Mouse (Mus musculus) forebrain, embryonic 10.5 days (tissue): Measurements from ENCODE around the gene Mrpl43. TPM values are rescaled to one million over a fixed set of nuclear protein-coding genes. Genes with fewer than 3 reads are reported as not detected.
"Not testable (repeated sequence)": the region's sequence is repeated elsewhere in the genome, so short reads cannot be mapped to it uniquely, and the experiment has no call there.

Experiments used
- DNase-seq: peaks from one replicate; pipeline ENCODE4 v3.0.0-alpha.2; 2017; ENCODE audit warnings: low spot score; ENCODE audit errors: extremely low spot score
- H3K27ac ChIP-seq: fragments of 300-500 bp; sonication (generic); 2 replicates; pipeline ENCODE4 v1.5.1; 2016; ENCODE audit warnings: mild to moderate bottlenecking
- H3K27me3 ChIP-seq: fragments of 300-500 bp; sonication (generic); 2 replicates; pipeline ENCODE4 v1.6.1; 2016; ENCODE audit warnings: mild to moderate bottlenecking; ENCODE audit not compliant: poor library complexity, severe bottlenecking
- H3K36me3 ChIP-seq: fragments of 300-500 bp; sonication (generic); replicated peaks from 2 replicates; pipeline ENCODE4 v1.6.1; 2016; ENCODE audit warnings: mild to moderate bottlenecking, moderate library complexity
- H3K4me1 ChIP-seq: fragments of 300-500 bp; sonication (generic); 2 replicates; pipeline ENCODE4 v1.6.1; 2016
- H3K4me3 ChIP-seq: fragments of 300-500 bp; sonication (generic); 2 replicates; pipeline ENCODE4 v1.5.1; 2016; ENCODE audit warnings: mild to moderate bottlenecking, moderate library complexity
- H3K9me3 ChIP-seq: fragments of 300-500 bp; sonication (generic); 2 replicates; pipeline ENCODE4 v1.6.1; 2016; ENCODE audit warnings: mild to moderate bottlenecking, moderate library complexity
- WGBS: fragments of 180-500 bp; shearing (Covaris S2); methylation state at CpG from one replicate; pipeline ENCODE4 v1.1.7; 2016; 5-methylcytosine and 5-hydroxymethylcytosine counted together
- polyA plus RNA-seq: library from polyadenylated mRNA; unstranded; fragments of >200 nt; fragmentation: Nextera tagmentation; extraction: Ambion mirVana; gene quantifications from 2 replicates; pipeline ENCODE4 v1.2.1, GENCODE M21; 2016

The Mrpl43 gene
- polyA plus RNA-seq, 1 experiment from 2014 or later = 75.0 TPM

- 57% methylated on average over 13 of the region's 13 CpGs for WGBS
- H3K4me3 ChIP-seq = no peak overlapping the region
- H3K4me1 ChIP-seq = peaks cover 27% of the 10 kb centered on the region
- H3K36me3 ChIP-seq = no peaks in the 10 kb centered on the region
- no peaks in the 10 kb centered on the region for H3K9me3 ChIP-seq
- H3K27me3 ChIP-seq = peaks cover 84% of the 10 kb centered on the region
- no peak for DNase-seq
- peak overlapping the region; percentile 30; the same call in 1 of the 2 replicates for H3K27ac ChIP-seq
Measured at GRCm38 (mm10) chr19:45040214-45040613, 34.0 kb upstream of the Mrpl43 start.

GRCm38 (mm10) chr19:45038198-45038597 is 32.0 kb upstream of the Mrpl43 start:
- H3K4me3 ChIP-seq, H3K27ac ChIP-seq, DNase-seq, H3K36me3 ChIP-seq, H3K9me3 ChIP-seq: not testable (repeated sequence)
- peaks cover 64% of the 10 kb centered on the region for H3K27me3 ChIP-seq
- WGBS = 91% methylated on average over 7 of the region's 7 CpGs
- peaks cover 33% of the 10 kb centered on the region for H3K4me1 ChIP-seq

GRCm38 (mm10) chr19:45036867-45037266 is 30.6 kb upstream of the Mrpl43 start:
- H3K9me3 ChIP-seq = no peaks in the 10 kb centered on the region
- no peaks in the 10 kb centered on the region for H3K36me3 ChIP-seq
- DNase-seq = no peak
- H3K27ac ChIP-seq = peak overlapping the region; percentile 31; the same call in 1 of the 2 replicates
- WGBS = 27% methylated on average over 16 of the region's 16 CpGs
- no peak overlapping the region for H3K4me3 ChIP-seq
- H3K27me3 ChIP-seq = peaks cover 60% of the 10 kb centered on the region
- peaks cover 42% of the 10 kb centered on the region for H3K4me1 ChIP-seq

GRCm38 (mm10) chr19:45032570-45033332 is 26.5 kb upstream of the Mrpl43 start:
- peaks cover 58% of the 10 kb centered on the region for H3K4me1 ChIP-seq
- no peak overlapping the region for H3K4me3 ChIP-seq
- peaks cover 13% of the 10 kb centered on the region for H3K36me3 ChIP-seq
- no peaks in the 10 kb centered on the region for H3K9me3 ChIP-seq
- DNase-seq = no peak
- H3K27me3 ChIP-seq = peaks cover 23% of the 10 kb centered on the region
- H3K27ac ChIP-seq = no peak overlapping the region
- 57% methylated on average over 17 of the region's 17 CpGs for WGBS

GRCm38 (mm10) chr19:45031780-45032179 is 25.5 kb upstream of the Mrpl43 start:
- Histone ChIP-seq H3K4me1 (peaks cover 58% of the 10 kb centered on the region), H3K27ac (0 out of 2 replicates have a peak overlapping the region, but pooled peaks have one; percentile 27), H3K36me3 (peaks cover 22% of the 10 kb centered on the region), H3K4me3 (no peak overlapping the region), H3K9me3 (no peaks in the 10 kb centered on the region), H3K27me3 (peaks cover 17% of the 10 kb centered on the region)
- peak; percentile 75 for DNase-seq
- 20% methylated on average over 4 of the region's 4 CpGs for WGBS

- DNase-seq = peak; percentile 79
- peaks cover 62% of the 10 kb centered on the region for H3K4me1 ChIP-seq
- H3K36me3 ChIP-seq = peaks cover 30% of the 10 kb centered on the region
- peaks cover 10% of the 10 kb centered on the region for H3K27me3 ChIP-seq
- H3K27ac ChIP-seq = peak overlapping the region; percentile 27; the same call in 1 of the 2 replicates
- peak overlapping the region; percentile 27; the same call in 1 of the 2 replicates for H3K4me3 ChIP-seq
- 41% methylated on average over 20 of the region's 20 CpGs for WGBS
- no peaks in the 10 kb centered on the region for H3K9me3 ChIP-seq
Measured at GRCm38 (mm10) chr19:45030746-45031693, 24.8 kb upstream of the Mrpl43 start.

GRCm38 (mm10) chr19:45030111-45030510 is 23.9 kb upstream of the Mrpl43 start:
- Histone ChIP-seq H3K36me3 (peaks cover 39% of the 10 kb centered on the region), H3K27me3 (peaks cover 4% of the 10 kb centered on the region; the same call in 1 of the 2 replicates), H3K27ac (no peak overlapping the region), H3K4me3 (no peak overlapping the region), H3K9me3 (no peaks in the 10 kb centered on the region), H3K4me1 (peaks cover 63% of the 10 kb centered on the region)
- WGBS = 41% methylated on average over 8 of the region's 8 CpGs
- DNase-seq = peak; percentile 70

GRCm38 (mm10) chr19:45029571-45029970 is 23.3 kb upstream of the Mrpl43 start:
- no peak for DNase-seq
- Histone ChIP-seq H3K4me3 (no peak overlapping the region), H3K4me1 (peaks cover 63% of the 10 kb centered on the region), H3K27ac (no peak overlapping the region), H3K27me3 (peaks cover 4% of the 10 kb centered on the region; the same call in 1 of the 2 replicates), H3K36me3 (peaks cover 44% of the 10 kb centered on the region), H3K9me3 (no peaks in the 10 kb centered on the region)
- 56% methylated on average over 9 of the region's 9 CpGs for WGBS

- Histone ChIP-seq H3K9me3 (no peaks in the 10 kb centered on the region), H3K27me3 (peaks cover 4% of the 10 kb centered on the region; the same call in 1 of the 2 replicates), H3K4me3 (no peak overlapping the region), H3K27ac (peak overlapping the region; percentile 32), H3K36me3 (peaks cover 53% of the 10 kb centered on the region), H3K4me1 (peaks cover 60% of the 10 kb centered on the region)
- 64% methylated on average over 19 of the region's 19 CpGs for WGBS
- no peak for DNase-seq
Measured at GRCm38 (mm10) chr19:45028746-45029145, 22.5 kb upstream of the Mrpl43 start.

GRCm38 (mm10) chr19:45027848-45028247 is 21.6 kb upstream of the Mrpl43 start:
- no peak for DNase-seq
- Histone ChIP-seq H3K36me3 (peaks cover 62% of the 10 kb centered on the region), H3K27me3 (peaks cover under 1% of the 10 kb centered on the region; the same call in 1 of the 2 replicates), H3K27ac (peak overlapping the region; percentile 32; the same call in 1 of the 2 replicates), H3K9me3 (no peaks in the 10 kb centered on the region), H3K4me1 (peaks cover 53% of the 10 kb centered on the region), H3K4me3 (no peak overlapping the region)
- WGBS = 83% methylated on average over 6 of the region's 6 CpGs

- H3K27ac ChIP-seq = no peak overlapping the region
- H3K9me3 ChIP-seq = no peaks in the 10 kb centered on the region
- WGBS = 91% methylated on average over 6 of the region's 6 CpGs
- peaks cover 48% of the 10 kb centered on the region for H3K4me1 ChIP-seq
- DNase-seq = no peak
- H3K4me3 ChIP-seq = no peak overlapping the region
- H3K27me3 ChIP-seq = no peaks in the 10 kb centered on the region
- H3K36me3 ChIP-seq = peaks cover 69% of the 10 kb centered on the region
Measured at GRCm38 (mm10) chr19:45026958-45027670, 20.9 kb upstream of the Mrpl43 start.

- H3K36me3 ChIP-seq = peaks cover 80% of the 10 kb centered on the region
- no peaks in the 10 kb centered on the region for H3K27me3 ChIP-seq
- no peak overlapping the region for H3K27ac ChIP-seq
- peaks cover 49% of the 10 kb centered on the region for H3K4me1 ChIP-seq
- H3K4me3 ChIP-seq = no peak overlapping the region
- no peaks in the 10 kb centered on the region for H3K9me3 ChIP-seq
- 90% methylated on average over 37 of the region's 37 CpGs for WGBS
- no peak for DNase-seq
Measured at GRCm38 (mm10) chr19:45025937-45026568, 19.8 kb upstream of the Mrpl43 start.
